Mouse (Mus musculus) liver, embryonic 14.5 days (tissue): ENCODE data around the gene Golga4. TPM values are rescaled to one million over a fixed set of nuclear protein-coding genes. Genes with fewer than 3 reads are reported as not detected.

Experiments
- ATAC-seq: fragments of 200-750 bp; cut with Nextera tagmentation; 2 replicates; pipeline ENCODE4 v1.8.0; 2017; ENCODE audit warnings: moderate number of reproducible peaks, mild to moderate bottlenecking, moderate library complexity; ENCODE audit not compliant: insufficient read depth
- DNase-seq, 3 experiments: peaks; one replicate each; pipeline ENCODE4 v3.0.0-alpha.2; 2012 to 2013; ENCODE audit warnings: low read depth in 3 of 3, low spot score in 3 of 3
- H3K27ac ChIP-seq: fragments of 300-500 bp; sonication (generic); 2 replicates; pipeline ENCODE4 v1.5.1; 2014; ENCODE audit warnings: moderate library complexity, mild to moderate bottlenecking, control low read depth, inconsistent platforms
- H3K27me3 ChIP-seq: fragments of 300-500 bp; sonication (generic); 2 replicates; pipeline ENCODE4 v1.6.1; 2014; ENCODE audit warnings: mild to moderate bottlenecking, low read length, moderate library complexity; ENCODE audit not compliant: control insufficient read depth, insufficient read depth
- H3K36me3 ChIP-seq: fragments of 300-500 bp; sonication (generic); replicated peaks from 2 replicates; pipeline ENCODE4 v1.6.1; 2014; ENCODE audit warnings: low read depth; ENCODE audit not compliant: control insufficient read depth, insufficient read depth
- H3K4me1 ChIP-seq, 2 experiments: fragments of 200-500 bp in 1 of 2; fragments of 300-500 bp in 1 of 2; sonication (generic) in 1 of 2; replicated peaks; 2 replicates each; pipeline ENCODE4 v1.6.1; 2012 to 2014; ENCODE audit warnings: antibody characterized with exemption in 1 of 2, inconsistent platforms in 1 of 2, low read length in 1 of 2; ENCODE audit not compliant: control insufficient read depth in 2 of 2, insufficient read depth in 2 of 2
- H3K4me2 ChIP-seq: fragments of 300-500 bp; sonication (generic); 2 replicates; pipeline ENCODE4 v1.6.1; 2014; ENCODE audit warnings: low read depth, mild to moderate bottlenecking, control low read depth, moderate library complexity
- H3K4me3 ChIP-seq, 2 experiments: fragments of 200-500 bp in 1 of 2; fragments of 300-500 bp in 1 of 2; sonication (generic) in 1 of 2; 2 replicates each; pipeline ENCODE4 v1.5.1; 2012 to 2014; ENCODE audit warnings: low read depth in 2 of 2, low read length in 2 of 2, mild to moderate bottlenecking in 2 of 2, control low read depth in 1 of 2, inconsistent platforms in 1 of 2, moderate library complexity in 1 of 2; ENCODE audit not compliant: insufficient read depth in 1 of 2
- H3K9ac ChIP-seq: fragments of 300-500 bp; sonication (generic); replicated peaks from 2 replicates; pipeline ENCODE4 v1.6.1; 2014; ENCODE audit warnings: mild to moderate bottlenecking, control low read depth, moderate library complexity
- H3K9me3 ChIP-seq: fragments of 300-500 bp; sonication (generic); 2 replicates; pipeline ENCODE4 v1.6.1; 2016; ENCODE audit warnings: low read length, mixed read lengths; ENCODE audit not compliant: control insufficient read depth
- CTCF ChIP-seq: IDR thresholded peaks from 2 replicates; pipeline ENCODE4 v1.5.1; 2016; ENCODE audit warnings: antibody characterized with exemption, low read depth, control low read depth
- EP300 ChIP-seq: IDR thresholded peaks from 2 replicates; pipeline ENCODE4 v1.6.1; 2016; ENCODE audit warnings: antibody characterized with exemption, low read depth
- WGBS: fragments of 180-500 bp; shearing (Covaris S2); extraction: QIAGEN DNeasy Blood & Tissue Kit; methylation state at CpG from one replicate; pipeline ENCODE4 v1.1.7; 2014; ENCODE audit not compliant: insufficient replicate concordance; 5-methylcytosine and 5-hydroxymethylcytosine counted together
- polyA plus RNA-seq, 2 experiments: library from polyadenylated mRNA; depleted of rRNA in 1 of 2; stranded (reverse) in 1 of 2; unstranded in 1 of 2; fragments of >200 nt; fragmentation: Nextera tagmentation in 1 of 2; extraction: Ambion mirVana in 1 of 2; gene quantifications; 2 replicates each; pipeline versions ENCODE4 v1.2.1 to v1.2.3; 2012 to 2014

Gene Golga4
- polyA plus RNA-seq, 2 experiments, result 10.6 to 13.2 TPM

DNA sequence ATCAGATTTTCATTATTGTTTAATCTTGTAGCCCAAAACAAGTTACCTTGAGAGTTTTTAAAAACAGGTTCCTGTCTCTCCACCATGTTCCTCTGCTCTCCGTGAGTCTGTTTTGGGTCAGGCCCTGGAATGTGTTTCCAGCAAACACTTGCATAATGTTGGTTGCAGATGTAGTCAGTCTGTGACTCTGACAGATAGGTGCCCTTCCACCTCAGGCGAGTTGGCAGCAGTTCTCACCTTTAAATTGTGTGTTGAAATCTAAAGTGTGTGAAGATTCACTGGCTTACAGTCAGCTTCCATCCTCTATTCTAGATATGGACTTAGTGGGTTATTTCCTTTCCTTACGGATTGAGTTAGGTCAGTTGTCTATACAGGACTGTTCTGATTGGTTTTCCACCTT is 23.7 kb downstream of the Golga4 start:
- TF ChIP-seq EP300, result no peak
- TF ChIP-seq CTCF, result no peak
- Histone ChIP-seq H3K9me3 (no peaks in the 10 kb centered on the region), H3K4me3 (no peak overlapping the region), H3K27me3 (no peaks in the 10 kb centered on the region), H3K36me3 (peaks cover 12% of the 10 kb centered on the region), H3K9ac (no peak overlapping the region), H3K4me1 (no peaks in the 10 kb centered on the region), H3K4me2 (no peak overlapping the region), H3K27ac (no peak overlapping the region)
- WGBS, result 66% methylated on average over 3 of the region's 3 CpGs
- no peak for DNase-seq
- ATAC-seq, result no peak

- Histone ChIP-seq H3K4me1 (no peaks in the 10 kb centered on the region), H3K9me3 (no peaks in the 10 kb centered on the region), H3K4me2 (no peak overlapping the region), H3K9ac (no peak overlapping the region), H3K27me3 (no peaks in the 10 kb centered on the region), H3K36me3 (peaks cover 16% of the 10 kb centered on the region), H3K27ac (no peak overlapping the region), H3K4me3 (no peak overlapping the region)
- 69% methylated on average over 6 of the region's 6 CpGs for WGBS
- no peak for ATAC-seq
- DNase-seq, result no peak
- no peak for TF ChIP-seq CTCF
- no peak for TF ChIP-seq EP300
These were observed 24.6 kb downstream of the Golga4 start for GRCm38 (mm10) chr9:118530679-118531078.

GRCm38 (mm10) chr9:118532516-118533205 is 26.6 kb downstream of the Golga4 start:
- Histone ChIP-seq H3K36me3 (peaks cover 24% of the 10 kb centered on the region), H3K27me3 (no peaks in the 10 kb centered on the region), H3K9ac (no peak overlapping the region), H3K9me3 (no peaks in the 10 kb centered on the region), H3K4me1 (no peaks in the 10 kb centered on the region), H3K4me3 (no peak overlapping the region), H3K27ac (no peak overlapping the region), H3K4me2 (no peak overlapping the region)
- DNase-seq (no peak), ATAC-seq (no peak)
- no peak for TF ChIP-seq EP300
- TF ChIP-seq CTCF, result no peak
- 75% methylated on average over 7 of the region's 7 CpGs for WGBS

DNA sequence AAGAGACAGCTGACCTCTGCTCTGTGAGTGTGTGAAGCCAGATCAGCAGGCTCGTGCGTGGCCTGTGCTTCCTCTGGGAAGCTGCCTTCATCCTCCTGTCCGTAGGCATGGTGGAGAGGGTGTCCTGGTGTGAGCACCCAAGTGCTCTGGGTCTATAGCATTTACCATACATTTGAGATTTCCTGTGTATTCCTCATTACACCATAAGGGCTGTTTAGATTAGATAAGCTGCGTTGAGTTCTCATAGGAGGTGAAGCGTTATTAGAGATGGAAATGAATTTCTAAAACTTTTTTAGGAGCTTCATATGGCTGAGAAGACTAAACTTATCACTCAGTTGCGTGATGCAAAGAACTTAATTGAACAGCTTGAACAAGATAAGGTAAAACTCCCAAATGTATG is 30.9 kb downstream of the Golga4 start:
- H3K4me3 ChIP-seq, result no peak overlapping the region
- ATAC-seq (peak; percentile 57; the same call in 1 of the 2 replicates), DNase-seq (no peak)
- WGBS, result 42% methylated on average over 6 of the region's 6 CpGs
- H3K27ac ChIP-seq, result no peak overlapping the region
- no peaks in the 10 kb centered on the region for H3K27me3 ChIP-seq
- TF ChIP-seq CTCF (no peak), EP300 (0 out of 2 replicates have a peak, but pooled peaks have one; percentile 18)
- no peaks in the 10 kb centered on the region for H3K4me1 ChIP-seq
- no peaks in the 10 kb centered on the region for H3K9me3 ChIP-seq
- H3K9ac ChIP-seq, result no peak overlapping the region
- peaks cover 27% of the 10 kb centered on the region for H3K36me3 ChIP-seq
- no peak overlapping the region for H3K4me2 ChIP-seq

DNA sequence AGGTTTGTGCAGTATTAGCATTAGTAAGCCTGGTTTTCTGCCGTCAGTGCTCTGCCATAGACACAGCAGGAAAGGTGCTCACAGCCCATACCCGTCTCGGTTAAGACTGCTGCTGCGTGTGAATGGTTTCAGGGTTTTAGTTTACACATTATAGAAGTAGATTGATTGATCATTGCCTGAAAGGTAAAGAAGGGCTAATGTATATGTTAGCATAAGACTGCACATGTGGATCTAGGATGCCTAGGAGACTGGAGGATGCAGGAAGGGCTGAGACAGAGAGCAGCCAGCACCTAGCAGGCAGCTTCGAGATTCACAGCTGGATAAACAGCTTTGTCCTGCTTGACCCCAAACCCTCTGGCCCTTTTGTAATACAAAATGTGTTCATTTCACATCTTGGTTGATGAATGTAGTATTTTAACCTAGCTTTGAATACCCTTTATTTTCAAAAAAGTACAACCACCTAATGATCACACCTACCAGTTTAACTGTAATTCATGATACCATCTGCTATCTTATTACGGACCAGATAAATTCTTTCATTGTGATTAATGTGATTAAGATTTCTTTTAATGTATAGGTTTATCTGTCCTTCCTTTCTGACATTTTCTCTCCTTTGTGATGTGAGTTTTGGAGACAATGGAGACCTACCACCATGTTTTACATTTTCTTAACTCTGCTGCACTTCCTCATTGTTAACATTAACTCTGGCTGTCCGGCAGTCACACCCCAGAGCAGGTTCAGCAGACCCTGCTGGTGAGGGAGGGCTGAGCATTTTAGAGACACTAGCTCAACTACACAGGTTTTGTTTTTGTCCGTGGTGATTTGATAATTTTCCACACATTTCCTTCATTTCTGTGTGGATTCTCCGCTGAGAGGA is 31.6 kb downstream of the Golga4 start:
- Histone ChIP-seq H3K9me3 (no peaks in the 10 kb centered on the region), H3K9ac (no peak overlapping the region), H3K4me3 (no peak overlapping the region), H3K4me1 (no peaks in the 10 kb centered on the region), H3K36me3 (peaks cover 27% of the 10 kb centered on the region), H3K27ac (no peak overlapping the region), H3K27me3 (no peaks in the 10 kb centered on the region), H3K4me2 (no peak overlapping the region)
- DNase-seq (no peak), ATAC-seq (no peak)
- no peak for TF ChIP-seq CTCF
- TF ChIP-seq EP300, result no peak
- WGBS, result 84% methylated on average over 9 of the region's 9 CpGs
